Mouse (Mus musculus) embryo, embryonic 9.5 days (tissue): ENCODE measurements around the gene Gm42421.

Experiments used
- DNase-seq: peaks from one replicate; pipeline ENCODE4 v3.0.0-alpha.2; 2017; ENCODE audit errors: extremely low spot score

Gm42421 gene

GRCm38 (mm10) chr5:143927875-143928274, at the start of gene Gm42421:
Gene Gm42421 (plus strand): TSS chr5:143928175.
- DNase-seq: no peak

DNA sequence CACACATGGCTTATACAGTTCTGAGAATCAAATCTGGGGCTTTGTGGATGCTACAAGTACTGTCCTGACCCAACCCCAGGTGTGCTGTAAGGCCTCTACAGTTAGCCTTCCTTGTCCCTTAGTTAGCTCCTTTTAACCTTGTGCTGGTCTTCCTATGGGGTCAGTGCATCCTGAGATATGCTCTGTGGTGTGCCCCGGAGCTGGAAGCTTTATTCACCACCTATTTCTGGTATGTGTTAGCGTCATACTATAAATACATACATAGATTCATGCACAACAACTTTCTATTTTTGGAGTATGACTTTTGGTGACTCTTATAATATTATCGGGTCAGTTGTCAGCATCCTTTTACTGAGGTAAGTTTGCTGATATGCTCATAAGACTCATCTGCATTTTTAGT, 42.7 kb upstream of the Gm42421 start:
- no peak for DNase-seq

- DNase-seq: no peak
Measured at GRCm38 (mm10) chr5:143890741-143891140, 37.2 kb upstream of the Gm42421 start.

GRCm38 (mm10) chr5:143892255-143892886, 35.6 kb upstream of the Gm42421 start:
- DNase-seq: no peak

DNA sequence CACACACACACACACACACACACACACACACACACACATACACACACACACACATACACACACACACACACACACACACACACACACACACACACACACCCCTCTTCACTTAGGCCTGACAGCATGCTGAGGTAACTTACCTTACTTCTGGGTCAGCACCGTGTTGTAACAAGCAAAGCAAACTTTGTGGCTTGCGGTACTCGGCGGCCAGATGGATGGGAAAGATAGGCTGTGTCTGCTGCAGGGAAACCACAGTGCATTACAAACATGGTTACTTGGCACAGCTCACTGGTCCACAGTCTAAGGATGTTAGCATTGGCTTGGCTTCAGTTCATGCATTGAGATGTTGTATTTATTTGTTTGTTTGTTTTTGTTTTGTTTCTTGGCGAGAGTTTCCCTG, 34.6 kb upstream of the Gm42421 start:
- DNase-seq: no peak

- no peak for DNase-seq
Measured at GRCm38 (mm10) chr5:143897635-143898330, 30.2 kb upstream of the Gm42421 start, which contains the start of gene Ankrd61. Gene Ankrd61 (minus strand): TSS chr5:143897685.

GRCm38 (mm10) chr5:143902111-143902510, 25.9 kb upstream of the Gm42421 start:
- no peak for DNase-seq

DNA sequence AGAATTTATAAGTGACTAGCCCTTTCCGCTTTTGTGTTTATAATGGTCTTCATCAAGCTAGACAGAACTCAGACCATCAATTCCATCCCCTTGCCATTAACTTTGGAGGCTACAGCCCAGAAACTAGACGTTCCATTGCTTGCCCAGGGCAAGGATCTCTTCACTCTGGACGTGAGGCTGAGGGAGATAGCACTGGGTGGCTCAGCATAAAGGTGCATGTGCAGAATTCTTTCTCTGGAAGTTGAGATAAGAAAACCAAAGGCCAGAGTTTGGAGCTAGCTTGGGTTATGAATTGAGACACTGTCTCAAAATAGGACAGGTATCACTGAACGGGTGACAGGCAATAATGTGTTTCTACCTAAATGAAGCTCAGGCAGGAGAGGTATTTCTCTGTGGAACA, 24.2 kb upstream of the Gm42421 start:
- no peak for DNase-seq

DNA sequence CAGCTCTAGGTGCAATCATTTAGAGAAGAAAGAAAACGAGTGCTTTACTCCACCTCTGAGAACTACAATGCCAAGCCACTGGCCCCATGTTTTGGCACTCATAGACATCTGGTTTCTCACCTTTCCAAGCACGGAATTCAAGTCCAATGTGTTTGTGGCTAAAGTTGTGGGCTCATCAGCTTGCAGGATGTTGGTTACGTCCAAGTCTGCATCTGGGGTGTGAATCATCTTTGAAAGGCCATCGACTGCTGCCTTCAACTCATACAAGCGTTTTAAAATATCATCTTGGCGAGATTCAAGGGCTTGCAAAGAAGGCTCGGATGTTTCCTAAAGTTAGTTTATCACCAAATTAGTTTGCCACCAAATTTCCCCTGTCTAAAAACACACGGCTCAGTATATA, 21.5 kb upstream of the Gm42421 start:
- DNase-seq: no peak

DNA sequence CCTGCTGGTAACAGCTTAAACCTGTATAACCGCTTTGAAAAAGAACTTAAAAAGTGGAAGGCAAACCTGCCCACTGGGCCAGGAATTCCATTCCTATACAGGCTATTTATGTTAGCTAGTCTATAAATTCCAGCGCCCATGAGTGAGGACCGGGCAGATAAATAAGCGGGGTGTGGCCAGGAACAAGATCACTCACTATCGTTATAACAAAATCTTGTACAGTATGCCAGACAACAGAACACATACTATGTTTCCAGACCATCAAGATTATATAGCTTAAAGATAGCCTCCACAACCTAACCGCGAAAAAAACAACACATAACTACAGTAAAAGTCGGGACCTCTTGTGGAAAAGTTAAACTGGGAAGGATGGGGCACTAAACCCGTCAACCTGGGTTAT, 19.0 kb upstream of the Gm42421 start:
- no peak for DNase-seq

DNA sequence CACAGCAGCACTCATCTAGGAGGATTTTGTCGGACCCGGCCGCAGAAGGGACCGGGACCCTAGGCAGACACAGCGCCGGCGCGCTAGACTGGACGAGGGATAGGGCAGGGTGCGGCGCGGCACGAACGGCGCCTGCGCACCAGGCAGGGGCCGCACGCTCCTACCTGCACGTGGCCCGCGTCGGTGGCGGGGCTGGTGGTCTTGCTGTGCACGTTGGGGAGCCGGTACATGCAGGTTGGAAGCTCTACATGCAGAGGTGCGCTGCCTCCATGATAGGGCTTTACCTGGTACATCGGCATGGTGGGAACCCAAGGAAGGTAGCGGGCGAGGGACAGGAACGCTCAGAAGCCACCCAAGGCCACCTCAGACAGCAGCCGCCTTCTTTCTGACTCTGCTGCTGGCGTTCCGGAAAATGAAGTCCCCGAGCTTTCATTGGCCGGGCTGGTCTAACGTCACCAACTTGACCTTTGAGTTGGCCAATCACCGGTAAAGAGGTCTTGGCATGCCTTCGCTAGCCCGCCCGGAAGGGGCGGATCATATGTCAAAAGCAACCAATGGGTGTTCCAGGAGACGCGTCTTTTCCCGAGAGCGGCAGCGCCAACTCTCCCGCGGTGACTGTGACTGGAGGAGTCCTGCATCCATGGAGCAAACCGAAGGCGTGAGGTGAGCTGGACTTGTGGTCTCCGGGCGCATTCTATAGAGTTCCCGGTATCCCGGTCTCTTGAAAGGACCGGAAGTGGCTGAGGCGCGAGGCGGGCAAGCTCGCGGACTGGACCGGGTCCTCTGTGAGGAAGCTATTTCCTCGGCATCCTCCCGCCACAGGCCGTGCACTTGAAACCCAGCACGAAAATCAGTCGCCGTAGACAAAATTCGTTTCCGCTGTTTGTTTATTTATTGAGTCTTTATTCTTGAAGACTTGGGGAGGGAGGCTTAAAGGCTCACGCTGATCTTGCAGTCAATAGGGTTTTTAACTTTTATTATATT, 18.3 kb upstream of the Gm42421 start, which contains the start of the genes Aimp2 and Pms2:
TSS of gene Aimp2 (minus strand) at position 431 of the 984 bp plus-strand sequence.
TSS of gene Pms2 (plus strand) at position 548 of the 984 bp plus-strand sequence.
- peak; percentile 95 for DNase-seq

GRCm38 (mm10) chr5:143916221-143916620, 11.8 kb upstream of the Gm42421 start:
- no peak for DNase-seq

DNA sequence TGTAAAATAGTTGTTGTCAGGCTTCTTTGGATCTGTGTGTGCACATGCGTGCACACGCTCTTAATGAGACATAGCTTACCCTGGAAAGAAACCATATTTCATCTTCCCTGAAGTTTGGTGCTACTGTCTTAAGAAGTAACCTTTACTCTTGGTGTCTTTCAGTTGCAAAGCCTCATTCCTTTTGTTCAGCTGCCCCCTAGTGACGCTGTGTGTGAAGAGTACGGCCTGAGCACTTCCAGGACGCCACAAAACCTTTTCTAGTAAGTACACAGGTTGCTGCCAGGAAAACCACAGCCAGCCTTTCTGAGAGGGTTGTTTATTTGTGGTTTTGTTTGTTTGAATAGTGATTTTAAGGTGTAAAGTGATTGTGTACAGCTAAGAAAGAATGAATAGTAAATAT, 10.6 kb upstream of the Gm42421 start:
- DNase-seq: peak; percentile 16

GRCm38 (mm10) chr5:143918120-143918519, 9.9 kb upstream of the Gm42421 start:
- DNase-seq: no peak

- no peak for DNase-seq
Measured at GRCm38 (mm10) chr5:143924781-143925452, 3.1 kb upstream of the Gm42421 start.

DNA sequence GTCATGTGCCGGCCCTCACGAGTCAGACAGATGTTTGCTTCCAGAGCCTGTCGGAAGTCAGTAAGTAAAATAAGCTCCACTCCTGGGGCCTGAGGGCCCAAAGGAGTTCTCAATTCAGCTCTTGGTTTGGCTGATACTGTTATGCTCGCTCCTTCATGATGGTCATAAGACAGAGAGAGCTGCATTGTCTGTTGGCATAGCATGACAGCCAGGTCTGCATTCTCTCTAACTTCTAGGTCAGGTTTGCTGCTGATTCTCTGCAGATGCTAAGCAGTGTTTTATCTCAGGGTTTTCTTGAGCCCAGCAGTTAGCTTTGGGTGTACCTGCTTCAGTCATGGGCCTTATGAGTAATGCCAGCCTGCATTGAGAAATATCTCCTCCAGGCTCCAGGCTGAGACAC, 1.3 kb downstream of the Gm42421 start:
- DNase-seq: no peak

DNA sequence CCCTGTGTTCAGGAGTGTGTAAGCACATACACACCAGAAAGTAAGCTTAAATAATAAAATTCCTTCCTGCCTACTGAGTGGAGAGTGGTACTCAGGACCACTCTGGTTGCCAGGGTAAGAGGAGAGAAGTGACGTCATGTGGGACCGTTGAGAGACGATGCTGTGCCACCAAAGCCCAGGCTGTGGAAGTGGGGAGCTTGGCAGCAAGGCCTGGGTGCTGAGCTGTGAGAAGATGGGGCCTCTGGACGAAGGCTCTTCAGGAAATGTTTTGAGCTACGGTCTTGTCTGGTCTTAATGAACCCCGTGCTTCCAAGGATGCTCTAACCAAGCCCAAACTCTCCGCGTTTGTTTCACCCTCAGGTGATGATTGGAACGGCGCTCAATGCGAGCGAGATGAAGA, 2.7 kb downstream of the Gm42421 start:
- DNase-seq: no peak

DNA sequence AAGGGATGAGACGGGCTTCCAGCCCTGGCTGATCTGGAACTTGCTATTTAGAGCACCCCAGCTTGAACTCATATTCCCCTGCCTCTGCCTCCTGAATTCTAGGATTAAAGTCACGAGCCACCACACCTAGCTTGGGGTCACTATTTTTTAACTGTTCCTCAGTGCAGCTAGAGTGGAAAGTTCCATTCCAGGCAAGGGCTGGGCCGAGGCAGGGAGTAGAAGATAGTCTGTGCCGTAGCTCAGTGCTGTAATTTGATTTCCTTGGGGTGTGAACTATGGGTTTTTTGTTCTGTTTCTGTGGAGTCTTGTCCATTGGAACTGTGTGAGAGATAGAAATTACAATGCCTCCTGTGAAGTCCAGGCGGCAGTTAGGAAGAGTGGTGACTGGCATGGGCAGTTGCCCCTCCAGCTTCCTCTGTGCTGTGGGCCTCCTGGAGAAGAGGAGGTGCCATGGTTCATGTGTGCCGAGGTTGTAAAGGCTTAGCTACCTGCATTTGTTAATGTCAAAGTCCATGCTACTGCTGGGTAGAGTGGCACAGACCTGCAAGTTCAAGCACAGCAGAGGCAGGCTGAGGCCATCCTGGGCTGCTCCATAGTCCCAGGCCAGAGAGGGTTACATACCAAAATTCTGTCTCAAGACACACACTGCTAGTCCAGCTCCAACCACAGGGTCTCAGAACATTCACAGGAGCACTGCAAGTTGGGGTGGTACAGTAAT, 4.0 kb downstream of the Gm42421 start:
- no peak for DNase-seq

- DNase-seq: peak; percentile 12
Measured at GRCm38 (mm10) chr5:143932831-143933230, 4.9 kb downstream of the Gm42421 start, which contains the start of gene Rsph10b. Gene Rsph10b (plus strand): TSS chr5:143933035.

DNA sequence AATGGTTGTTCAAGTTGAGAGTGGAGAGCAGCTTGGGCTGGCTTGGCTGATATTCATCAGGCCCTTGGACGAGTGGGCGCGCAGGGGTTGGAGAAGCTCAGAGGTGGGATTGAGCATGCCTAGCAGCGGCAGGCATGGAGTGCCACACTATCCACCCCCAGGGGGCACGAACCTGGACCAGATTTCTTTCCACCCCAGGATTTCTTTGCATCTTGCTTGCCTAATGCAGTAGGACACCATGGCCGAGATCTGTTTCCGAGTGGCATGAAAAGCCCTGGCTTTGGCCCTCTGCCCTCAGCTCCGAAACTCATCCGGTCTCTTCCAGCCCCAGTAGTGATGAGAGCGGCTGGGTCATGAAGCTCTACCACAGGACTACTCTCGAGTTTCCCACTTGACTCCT, 5.4 kb downstream of the Gm42421 start:
- DNase-seq: no peak

GRCm38 (mm10) chr5:143933875-143934274, 5.9 kb downstream of the Gm42421 start:
- DNase-seq: no peak
